Mouse (Mus musculus) MEL (cell line): Measurements from ENCODE around the gene Speg. TPM values are rescaled to one million over a fixed set of nuclear protein-coding genes. Genes with fewer than 3 reads are reported as not detected.

Experiments
- DNase-seq: peaks from one replicate; pipeline ENCODE4 v3.0.0; 2011; ENCODE audit warnings: low read depth, low spot score
- H3K27ac ChIP-seq: 2 replicates; pipeline ENCODE4 v1.5.1; 2012; ENCODE audit warnings: low read depth, mild to moderate bottlenecking, control low read depth, low read length, moderate library complexity; ENCODE audit not compliant: control insufficient read depth
- H3K27me3 ChIP-seq, 2 experiments: fragments of 150-350 bp in 1 of 2; sonication (generic) in 1 of 2; 2 replicates each; pipeline ENCODE4 v1.6.1; 2012; ENCODE audit warnings: low read length in 2 of 2, mild to moderate bottlenecking in 2 of 2, improper control_type of control experiment in 1 of 2, moderate library complexity in 1 of 2; ENCODE audit not compliant: insufficient read depth in 2 of 2, control insufficient read depth in 1 of 2
- H3K36me3 ChIP-seq, 2 experiments: 2 replicates each; pipeline ENCODE4 v1.6.1; 2012 to 2014; ENCODE audit warnings: low read length in 2 of 2, improper control_type of control experiment in 1 of 2, inconsistent platforms in 1 of 2, mild to moderate bottlenecking in 1 of 2; ENCODE audit not compliant: insufficient read depth in 2 of 2, control insufficient read depth in 1 of 2
- H3K4me1 ChIP-seq, 2 experiments: fragments of 150-350 bp in 1 of 2; sonication (generic) in 1 of 2; 2 replicates each; pipeline ENCODE4 v1.6.1; 2012; ENCODE audit warnings: low read length in 2 of 2, improper control_type of control experiment in 1 of 2, mild to moderate bottlenecking in 1 of 2; ENCODE audit not compliant: insufficient read depth in 2 of 2, control insufficient read depth in 1 of 2
- H3K4me3 ChIP-seq, 2 experiments: fragments of 150-350 bp in 1 of 2; sonication (generic) in 1 of 2; 2 replicates each; pipeline ENCODE4 v1.5.1; 2012; ENCODE audit warnings: low read depth in 2 of 2, low read length in 2 of 2, mild to moderate bottlenecking in 2 of 2, moderate library complexity in 2 of 2, control low read depth in 1 of 2, improper control_type of control experiment in 1 of 2; ENCODE audit not compliant: control insufficient read depth in 1 of 2, insufficient read depth in 1 of 2
- H3K79me2 ChIP-seq: 2 replicates; pipeline ENCODE4 v1.6.1; 2012; ENCODE audit warnings: mild to moderate bottlenecking, low read length, moderate library complexity; ENCODE audit not compliant: control insufficient read depth, poor library complexity, insufficient read depth
- H3K9ac ChIP-seq: 2 replicates; pipeline ENCODE4 v1.6.1; 2012; ENCODE audit warnings: low read depth, mild to moderate bottlenecking, control low read depth, low read length, moderate library complexity; ENCODE audit not compliant: control insufficient read depth, poor library complexity, severe bottlenecking
- H3K9me3 ChIP-seq: fragments of 150-350 bp; sonication (generic); replicated peaks from 2 replicates; pipeline ENCODE4 v1.6.1; 2012; ENCODE audit warnings: mild to moderate bottlenecking, low read length, improper control_type of control experiment, moderate library complexity; ENCODE audit not compliant: insufficient read depth
- CHD1 ChIP-seq: IDR thresholded peaks from 2 replicates; pipeline ENCODE4 v1.6.1; 2012; ENCODE audit warnings: low read depth, mild to moderate bottlenecking, inconsistent platforms, low read length, improper control_type of control experiment
- CHD2 ChIP-seq: IDR thresholded peaks from 2 replicates; pipeline ENCODE4 v1.6.1; 2011; ENCODE audit warnings: low read length, improper control_type of control experiment
- E2F4 ChIP-seq: IDR thresholded peaks from 2 replicates; pipeline ENCODE4 v1.6.1; 2011; ENCODE audit warnings: low read depth, low read length, improper control_type of control experiment, borderline replicate concordance
- ELF1 ChIP-seq: IDR thresholded peaks from 2 replicates; pipeline ENCODE4 v1.6.1; 2014; ENCODE audit warnings: low read depth, mild to moderate bottlenecking, inconsistent platforms, low read length, improper control_type of control experiment, moderate library complexity
- EP300 ChIP-seq, 2 experiments: IDR thresholded peaks; 2 replicates each; pipeline ENCODE4 v1.6.1; 2011; ENCODE audit warnings: improper control_type of control experiment in 2 of 2, low read length in 2 of 2, low read depth in 1 of 2, mild to moderate bottlenecking in 1 of 2
- ETS1 ChIP-seq: IDR thresholded peaks from 2 replicates; pipeline ENCODE4 v1.6.1; 2012; ENCODE audit warnings: low read depth, mild to moderate bottlenecking, inconsistent platforms, low read length, improper control_type of control experiment, moderate library complexity
- GATA1 ChIP-seq: IDR thresholded peaks from 2 replicates; pipeline ENCODE4 v1.6.1; 2011; ENCODE audit warnings: low read depth, low read length, improper control_type of control experiment
- JUND ChIP-seq: IDR thresholded peaks from 2 replicates; pipeline ENCODE4 v1.6.1; 2011; ENCODE audit warnings: low read depth, mild to moderate bottlenecking, improper control_type of control experiment, low read length
- NRF1 ChIP-seq: IDR thresholded peaks from 2 replicates; pipeline ENCODE4 v1.6.1; 2014; ENCODE audit warnings: low read depth, mild to moderate bottlenecking, inconsistent platforms, low read length, improper control_type of control experiment, moderate library complexity; ENCODE audit not compliant: poor library complexity, insufficient read depth, severe bottlenecking
- POLR2AphosphoS2 ChIP-seq: IDR thresholded peaks from 2 replicates; pipeline ENCODE4 v1.6.1; 2011; ENCODE audit warnings: low read length, improper control_type of control experiment
- POLR2AphosphoS5 ChIP-seq: IDR thresholded peaks from 2 replicates; pipeline ENCODE4 v1.6.1; 2012; ENCODE audit warnings: low read depth, borderline replicate concordance, mild to moderate bottlenecking, inconsistent platforms, low read length, moderate library complexity, mixed read lengths
- RAD21 ChIP-seq: IDR thresholded peaks from 2 replicates; pipeline ENCODE4 v1.6.1; 2011; ENCODE audit warnings: mild to moderate bottlenecking, low read depth, low read length, improper control_type of control experiment
- RCOR1 ChIP-seq: IDR thresholded peaks from 2 replicates; pipeline ENCODE4 v1.6.1; 2012; ENCODE audit warnings: low read depth, mild to moderate bottlenecking, inconsistent platforms, low read length, improper control_type of control experiment
- SIN3A ChIP-seq: IDR thresholded peaks from 2 replicates; pipeline ENCODE4 v1.6.1; 2012; ENCODE audit warnings: low read length, improper control_type of control experiment, inconsistent platforms
- SMC3 ChIP-seq: IDR thresholded peaks from 2 replicates; pipeline ENCODE4 v1.6.1; 2011; ENCODE audit warnings: low read depth, low read length, improper control_type of control experiment
- TBP ChIP-seq: IDR thresholded peaks from 2 replicates; pipeline ENCODE4 v1.8.0; 2011; ENCODE audit warnings: low read depth, low read length, improper control_type of control experiment
- TCF12 ChIP-seq: IDR thresholded peaks from 2 replicates; pipeline ENCODE4 v1.6.1; 2014; ENCODE audit warnings: low read depth, mild to moderate bottlenecking, inconsistent platforms, low read length, improper control_type of control experiment, moderate library complexity
- UBTF ChIP-seq: IDR thresholded peaks from 2 replicates; pipeline ENCODE4 v1.6.1; 2012; ENCODE audit warnings: low read depth, mild to moderate bottlenecking, inconsistent platforms, low read length, improper control_type of control experiment, moderate library complexity, borderline replicate concordance; ENCODE audit not compliant: insufficient read depth
- USF2 ChIP-seq, 2 experiments: IDR thresholded peaks; 2 replicates each; pipeline ENCODE4 v1.6.1; 2011 to 2012; ENCODE audit warnings: improper control_type of control experiment in 2 of 2, low read length in 2 of 2, borderline replicate concordance in 1 of 2, inconsistent platforms in 1 of 2, low read depth in 1 of 2, mild to moderate bottlenecking in 1 of 2; ENCODE audit not compliant: insufficient read depth in 1 of 2
- ZMIZ1 ChIP-seq: IDR thresholded peaks from 2 replicates; pipeline ENCODE4 v1.6.1; 2012; ENCODE audit warnings: low read depth, mild to moderate bottlenecking, inconsistent platforms, low read length, improper control_type of control experiment, moderate library complexity
- ZNF384 ChIP-seq: IDR thresholded peaks from 2 replicates; pipeline ENCODE4 v1.6.1; 2012; ENCODE audit warnings: low read depth, mild to moderate bottlenecking, inconsistent platforms, low read length, improper control_type of control experiment
- polyA plus RNA-seq, 2 experiments: library from polyadenylated mRNA; stranded (reverse) in 1 of 2; unstranded in 1 of 2; fragments of >175 nt in 1 of 2; fragments of >200 nt in 1 of 2; gene quantifications; 2 replicates each; pipeline versions ENCODE4 v1.2.1 to v1.2.4; 2012; ENCODE audit warnings: low replicate concordance in 2 of 2, low read depth in 1 of 2; ENCODE audit not compliant: insufficient read length in 2 of 2, insufficient read depth in 1 of 2, missing spikeins in 1 of 2
- total RNA-seq: library from RNA; depleted of rRNA; stranded (reverse); fragments of 300-350 nt; gene quantifications from 2 replicates; pipeline ENCODE4 v1.2.3, GENCODE M21; 2012

Gene Speg
- total and polyA plus RNA-seq, 3 experiments, result 1.7 to 9.5 TPM; not detected in 1

- Histone ChIP-seq H3K79me2 (no peaks in the 10 kb centered on the region), H3K9me3 (no peaks in the 10 kb centered on the region), H3K9ac (no peak overlapping the region), H3K4me3 (no peak overlapping the region), H3K27me3 (peaks cover 0 to 1% of the 10 kb centered on the region in 2 experiments; a peak in 2 of 4 replicates), H3K36me3 (no peaks in the 10 kb centered on the region), H3K27ac (no peak overlapping the region), H3K4me1 (no peaks in the 10 kb centered on the region)
- DNase-seq, result no peak
- TF ChIP-seq ETS1 (no peak), POLR2AphosphoS5 (no peak), TBP (no peak), SMC3 (no peak), RCOR1 (no peak), ELF1 (no peak)
Measured at GRCm38 (mm10) chr1:75349275-75349674, 25.8 kb upstream of the Speg start.

GRCm38 (mm10) chr1:75357261-75357660, 17.8 kb upstream of the Speg start:
- DNase-seq, result no peak
- Histone ChIP-seq H3K27me3 (no peaks in the 10 kb centered on the region; a peak in 1 of 4 replicates), H3K4me3 (no peak overlapping the region), H3K4me1 (peaks cover 0 to 9% of the 10 kb centered on the region in 2 experiments; a peak in 2 of 4 replicates), H3K9me3 (no peaks in the 10 kb centered on the region), H3K79me2 (no peaks in the 10 kb centered on the region), H3K27ac (no peak overlapping the region), H3K9ac (no peak overlapping the region), H3K36me3 (peaks cover 0 to 3% of the 10 kb centered on the region in 2 experiments; a peak in 2 of 4 replicates)
- TF ChIP-seq JUND (no peak), GATA1 (no peak), POLR2AphosphoS2 (no peak), ZNF384 (no peak), UBTF (no peak), RCOR1 (no peak), CHD2 (no peak), USF2 (IDR thresholded peaks at IDR 0.05; ENCODE audit: borderline replicate concordance in 1 of 2, insufficient read depth in 1 of 2, low read depth in 1 of 2, low read length in 2 of 2) (no peak), E2F4 (no peak), EP300 (IDR thresholded peaks at IDR 0.05; ENCODE audit: low read depth in 1 of 2, low read length in 2 of 2) (no peak), SIN3A (no peak), NRF1 (no peak), CHD1 (no peak), POLR2AphosphoS5 (no peak), ZMIZ1 (no peak), ELF1 (no peak), RAD21 (no peak), TCF12 (no peak)
